Mouse (Mus musculus): ENCODE measurements around the gene Hist1h2bh. TPM values are rescaled to one million over a fixed set of nuclear protein-coding genes. Genes with fewer than 3 reads are reported as not detected.
"Not testable (repeated sequence)": the region's sequence is repeated elsewhere in the genome, so short reads cannot be mapped to it uniquely, and the experiment has no call there.

Hist1h2bh gene
- polyA plus RNA-seq, 1 experiment from 2014 or later = 1.9 TPM

DNA sequence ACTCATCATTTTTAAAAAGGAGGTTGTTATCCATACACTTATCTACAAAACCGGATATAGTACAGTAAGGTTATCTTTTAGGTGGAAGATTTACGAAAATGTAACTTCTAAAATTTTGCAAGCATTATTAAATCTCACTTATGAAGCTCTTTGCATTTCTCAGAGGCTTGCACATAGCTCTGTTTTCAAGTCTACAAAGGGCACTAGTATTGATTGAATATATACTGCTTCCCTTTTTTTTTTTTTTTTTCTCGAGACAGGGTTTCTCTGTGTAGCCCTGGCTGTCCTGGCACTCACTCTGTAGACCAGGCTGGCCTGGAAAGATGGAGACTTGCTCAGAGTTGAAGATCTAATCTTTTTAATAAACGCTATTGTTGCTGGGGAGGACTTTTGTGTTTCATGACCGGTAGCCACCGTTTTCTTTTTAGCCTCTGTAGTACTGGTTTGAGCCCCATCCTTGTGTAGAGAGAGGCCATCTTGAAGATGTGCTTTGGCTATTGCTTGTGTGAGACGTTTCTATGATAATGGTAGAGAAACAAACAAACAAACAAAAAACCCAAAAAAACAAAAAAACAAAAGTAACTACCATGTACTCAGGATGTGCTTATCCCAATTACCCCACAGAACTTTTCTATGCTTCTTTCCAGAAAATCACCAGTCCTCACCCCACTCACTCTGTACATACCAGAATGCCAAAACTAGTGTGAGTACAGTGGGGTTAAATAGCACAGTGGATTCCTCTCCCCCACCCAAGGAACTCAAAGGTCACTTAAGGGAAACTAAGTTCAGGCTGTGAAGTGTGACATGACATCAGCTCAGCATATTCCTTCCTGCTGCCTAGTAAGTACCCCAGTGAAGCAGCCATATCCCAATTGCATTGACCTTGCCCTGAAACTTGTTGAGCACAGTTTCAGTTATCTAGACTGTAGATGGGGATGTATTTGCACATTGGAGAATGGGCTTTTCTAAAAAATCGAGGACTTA is 9.0 kb upstream of the Hist1h2bh start:
- DNase-seq (ENCODE audit: low spot score) = no peak

DNA sequence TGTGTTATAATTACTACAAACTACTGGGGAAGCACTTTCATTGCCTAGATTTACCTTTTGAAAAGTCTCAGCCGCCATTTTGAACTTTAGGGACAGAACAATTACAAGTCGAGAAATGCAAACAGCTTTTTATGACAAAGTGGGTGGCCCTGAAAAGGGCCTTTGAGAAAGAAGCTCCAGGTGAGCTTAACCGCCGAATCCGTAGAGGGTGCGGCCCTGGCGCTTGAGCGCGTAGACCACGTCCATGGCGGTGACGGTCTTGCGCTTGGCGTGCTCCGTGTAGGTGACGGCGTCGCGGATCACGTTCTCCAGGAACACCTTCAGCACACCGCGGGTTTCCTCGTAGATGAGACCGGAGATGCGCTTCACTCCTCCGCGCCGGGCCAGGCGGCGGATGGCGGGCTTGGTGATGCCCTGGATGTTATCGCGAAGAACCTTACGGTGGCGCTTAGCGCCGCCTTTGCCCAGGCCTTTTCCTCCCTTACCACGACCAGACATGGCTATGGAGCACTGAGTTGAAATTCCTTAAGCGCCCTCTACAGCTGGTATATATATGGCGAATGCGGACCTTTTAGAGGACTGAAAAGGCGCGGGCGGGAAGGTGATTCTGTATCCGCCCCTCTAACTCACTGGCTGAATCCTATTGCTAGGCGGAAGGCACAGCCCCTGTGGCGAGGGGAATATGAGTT is 8.1 kb upstream of the Hist1h2bh start, which contains the start of gene Hist1h4f:
TSS of gene Hist1h4f (minus strand) at position 503 of the 689 bp plus-strand sequence.
- DNase-seq (ENCODE audit: low spot score) = peak; percentile 93

DNA sequence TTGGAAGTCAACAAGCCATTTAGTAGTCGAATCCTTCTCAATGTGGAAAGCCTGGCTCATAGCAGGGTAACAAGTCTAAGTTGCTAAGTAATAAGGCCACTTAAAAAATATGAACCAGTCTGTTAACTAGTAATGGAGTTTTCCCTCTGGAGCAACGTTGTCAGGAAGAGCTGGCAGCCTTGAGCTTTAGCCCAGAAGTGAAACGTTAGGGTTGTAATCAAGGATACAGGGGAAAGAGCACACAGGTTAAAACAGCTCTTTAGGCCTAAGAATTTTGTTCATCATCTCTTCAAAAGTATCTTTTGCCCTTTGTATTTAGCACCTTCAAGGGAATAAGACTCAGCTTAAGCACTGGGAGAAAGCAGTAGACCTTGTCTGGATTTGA is 7.6 kb upstream of the Hist1h2bh start:
- peak; percentile 33 for DNase-seq (ENCODE audit: low spot score)

DNA sequence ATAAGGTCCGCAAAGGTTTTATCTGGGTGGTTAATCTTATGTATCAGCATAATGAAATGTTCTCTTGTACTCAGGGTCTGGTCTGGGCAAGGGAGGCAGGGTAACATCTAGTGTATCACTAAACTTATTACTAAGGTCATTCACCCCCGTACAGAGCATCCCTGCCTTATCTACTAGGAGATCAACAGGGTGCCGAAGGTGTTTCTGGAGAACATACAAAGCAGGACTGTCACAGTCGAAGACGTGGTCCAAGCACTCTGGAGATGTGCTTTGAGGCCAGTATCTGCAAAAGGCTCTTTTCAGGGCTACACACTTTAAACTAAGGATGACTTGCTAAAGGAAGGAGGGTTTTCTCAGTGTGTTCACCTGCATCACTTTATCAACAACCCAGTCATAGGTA is 3.5 kb upstream of the Hist1h2bh start:
- no peak for DNase-seq (ENCODE audit: low spot score)

DNA sequence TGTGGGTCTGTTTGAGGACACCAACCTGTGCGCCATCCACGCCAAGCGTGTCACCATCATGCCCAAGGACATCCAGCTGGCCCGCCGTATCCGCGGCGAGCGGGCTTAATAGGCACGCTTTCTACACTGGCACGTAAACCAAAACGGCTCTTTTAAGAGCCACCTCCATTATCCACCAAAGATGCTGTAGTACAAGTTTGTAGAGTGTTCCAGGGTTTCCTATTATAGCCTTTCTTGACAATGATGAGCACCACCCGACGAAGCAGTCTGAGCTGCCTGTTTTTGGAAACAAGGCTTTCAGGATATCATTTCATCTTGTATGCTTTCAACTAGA is 1.6 kb upstream of the Hist1h2bh start:
- DNase-seq (ENCODE audit: low spot score) = not testable (repeated sequence)

DNA sequence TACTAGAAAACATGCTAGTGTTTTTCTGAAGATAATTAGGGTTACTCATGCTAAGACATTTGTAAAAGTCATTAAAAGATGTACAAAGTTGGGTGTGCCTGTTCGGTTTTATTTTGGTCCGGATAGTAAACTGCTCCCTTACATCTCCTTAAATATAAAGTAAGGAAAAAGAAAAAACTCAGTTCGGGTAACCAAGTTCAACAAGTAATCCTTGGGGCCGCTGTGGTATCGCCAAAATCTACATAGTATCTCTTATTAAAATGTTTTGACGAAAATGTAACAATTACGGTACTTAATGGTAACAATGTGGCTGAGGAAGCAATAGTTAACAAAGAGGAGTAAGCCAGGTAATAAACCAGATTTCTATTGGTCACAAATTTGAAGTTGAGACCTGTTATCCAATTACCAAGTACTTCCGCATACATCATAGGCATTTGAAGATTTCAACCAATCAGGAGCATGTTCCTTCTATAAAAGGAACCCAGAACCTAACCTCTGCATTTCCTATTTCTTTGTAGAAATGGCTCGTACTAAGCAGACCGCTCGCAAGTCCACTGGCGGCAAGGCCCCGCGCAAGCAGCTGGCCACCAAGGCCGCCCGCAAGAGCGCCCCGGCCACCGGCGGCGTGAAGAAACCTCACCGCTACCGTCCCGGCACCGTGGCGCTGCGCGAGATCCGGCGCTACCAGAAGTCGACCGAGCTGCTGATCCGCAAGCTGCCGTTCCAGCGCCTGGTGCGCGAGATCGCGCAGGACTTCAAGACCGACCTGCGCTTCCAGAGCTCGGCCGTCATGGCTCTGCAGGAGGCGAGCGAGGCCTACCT is 984 bp upstream of the Hist1h2bh start, which contains the start of gene Hist1h3f:
TSS of gene Hist1h3f (plus strand) at position 88 of the 822 bp plus-strand sequence.
- peak; percentile 95 for DNase-seq (ENCODE audit: low spot score)

DNA sequence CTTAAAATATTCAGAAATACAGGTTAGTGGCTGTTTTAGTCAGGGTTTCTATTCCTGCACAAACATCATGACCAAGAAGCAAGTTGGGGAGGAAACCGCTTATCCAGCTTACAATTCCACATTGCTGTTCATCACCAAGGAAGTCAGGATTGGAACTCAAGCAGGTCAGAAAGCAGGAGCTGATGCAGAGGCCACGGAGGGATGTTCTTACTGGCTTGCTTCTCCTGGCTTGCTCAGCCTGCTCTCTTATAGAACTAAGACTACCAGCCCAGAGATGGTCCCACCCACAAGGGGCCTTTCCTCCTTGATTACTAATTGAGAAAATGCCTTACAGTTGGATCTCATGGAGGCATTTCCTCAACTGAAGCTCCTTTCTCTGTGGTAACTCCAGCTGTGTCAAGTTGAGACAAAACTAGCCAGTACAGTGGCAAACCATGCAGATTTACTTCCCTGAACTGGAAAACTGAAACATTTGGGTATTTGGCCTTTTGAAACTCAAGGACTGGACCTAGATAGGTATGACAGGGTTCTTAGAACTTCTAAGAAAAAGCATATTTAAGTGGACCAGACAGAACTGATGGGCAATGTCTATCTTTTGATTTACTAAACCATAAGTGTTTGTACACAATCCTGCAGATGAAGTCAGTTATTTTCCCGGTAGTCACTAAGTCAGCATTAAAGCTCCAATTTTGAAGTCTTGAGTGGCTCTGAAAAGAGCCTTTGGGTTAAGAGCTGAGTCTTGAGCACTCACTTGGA is 789 bp downstream of the Hist1h2bh start:
- DNase-seq (ENCODE audit: low spot score) = peak; percentile 40

DNA sequence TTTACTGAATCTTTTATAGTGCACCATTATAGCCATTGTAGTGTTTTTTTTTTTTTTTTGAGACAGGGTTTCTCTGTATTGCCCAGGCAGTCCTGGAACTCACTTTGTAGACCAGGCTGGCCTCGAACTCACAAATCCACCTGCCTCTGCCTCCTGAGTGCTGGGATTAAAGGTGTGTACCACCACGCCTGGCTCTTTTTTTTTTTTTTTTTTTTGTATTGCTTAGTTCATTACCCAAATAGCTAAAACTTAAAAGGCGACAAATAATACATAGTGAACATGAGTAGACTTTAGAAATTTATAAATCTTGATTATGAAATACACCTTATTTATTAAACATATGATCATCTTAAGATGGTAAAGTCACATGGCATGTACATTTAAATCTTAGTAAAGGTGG is 1.7 kb downstream of the Hist1h2bh start:
- no peak for DNase-seq (ENCODE audit: low spot score)

DNA sequence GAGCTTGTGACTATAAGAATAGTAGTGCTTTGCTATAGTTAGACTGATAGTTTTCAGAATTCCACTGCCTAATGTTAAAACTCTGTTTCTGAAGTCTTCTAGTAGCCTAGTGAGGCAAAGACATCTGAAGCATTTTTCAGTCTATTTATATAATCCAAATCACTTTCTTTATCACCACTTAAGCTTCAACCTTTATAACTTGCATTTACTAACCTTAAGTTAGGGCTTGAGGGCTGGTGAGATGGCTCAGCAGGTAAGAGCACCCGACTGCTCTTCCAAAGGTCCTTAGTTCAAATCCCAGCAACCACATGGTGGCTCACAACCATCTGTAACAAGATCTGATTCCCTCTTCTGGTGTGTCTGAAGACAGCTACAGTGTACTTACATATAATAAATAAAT is 3.4 kb downstream of the Hist1h2bh start:
- DNase-seq (ENCODE audit: low spot score) = not testable (repeated sequence)

DNA sequence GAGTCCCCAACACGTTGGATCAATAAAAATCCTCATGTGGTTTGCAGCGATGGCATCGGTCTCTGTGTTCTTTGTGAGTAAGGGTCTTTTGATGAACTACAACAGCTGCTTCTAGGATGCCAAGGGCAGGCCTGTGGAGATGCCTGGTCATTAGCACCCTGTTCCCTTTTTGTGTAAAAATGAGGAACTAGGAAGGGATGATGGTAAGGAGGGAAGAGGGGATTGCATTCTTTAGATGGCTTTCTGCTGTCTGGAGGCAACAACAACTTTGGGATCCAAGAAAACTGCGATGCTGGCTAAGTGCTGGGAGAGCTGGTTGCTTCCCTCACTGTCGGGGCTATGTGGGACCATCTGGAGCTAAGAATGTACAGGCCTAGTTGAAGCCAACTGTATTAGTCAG is 4.9 kb downstream of the Hist1h2bh start:
- DNase-seq (ENCODE audit: low spot score) = no peak

DNA sequence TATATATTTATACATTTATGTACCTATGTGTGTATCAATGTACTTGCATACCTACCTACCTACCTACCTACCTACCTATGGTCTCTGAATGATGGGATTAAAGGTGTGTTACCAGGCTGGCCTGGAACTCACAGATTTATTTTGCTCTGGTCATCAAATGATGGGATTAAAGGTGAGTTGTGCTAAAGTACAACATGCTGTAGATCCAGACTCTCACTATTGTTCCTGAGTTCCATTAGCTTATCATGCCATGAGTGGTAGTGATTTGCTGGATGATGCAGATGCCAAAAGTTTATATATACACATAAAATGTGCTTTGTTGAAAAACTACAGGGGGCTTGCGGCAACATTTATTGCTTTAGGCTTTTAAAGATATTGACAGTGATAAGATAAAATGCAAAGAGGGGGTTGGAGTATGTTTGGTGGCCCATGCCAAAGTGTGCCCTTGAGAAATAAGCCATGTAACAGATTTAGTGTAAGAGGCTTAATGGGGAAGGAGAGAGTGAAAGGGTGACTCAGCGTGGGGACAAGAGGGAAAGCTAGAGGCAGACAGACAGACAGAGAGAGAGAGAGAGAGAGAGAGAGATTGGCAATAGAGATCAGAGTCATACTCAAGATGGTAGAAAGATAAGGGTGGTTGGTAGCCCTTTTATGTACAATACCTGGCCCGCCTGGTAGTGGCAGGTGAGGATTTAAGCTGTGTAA is 6.0 kb downstream of the Hist1h2bh start:
- DNase-seq (ENCODE audit: low spot score) = no peak

DNA sequence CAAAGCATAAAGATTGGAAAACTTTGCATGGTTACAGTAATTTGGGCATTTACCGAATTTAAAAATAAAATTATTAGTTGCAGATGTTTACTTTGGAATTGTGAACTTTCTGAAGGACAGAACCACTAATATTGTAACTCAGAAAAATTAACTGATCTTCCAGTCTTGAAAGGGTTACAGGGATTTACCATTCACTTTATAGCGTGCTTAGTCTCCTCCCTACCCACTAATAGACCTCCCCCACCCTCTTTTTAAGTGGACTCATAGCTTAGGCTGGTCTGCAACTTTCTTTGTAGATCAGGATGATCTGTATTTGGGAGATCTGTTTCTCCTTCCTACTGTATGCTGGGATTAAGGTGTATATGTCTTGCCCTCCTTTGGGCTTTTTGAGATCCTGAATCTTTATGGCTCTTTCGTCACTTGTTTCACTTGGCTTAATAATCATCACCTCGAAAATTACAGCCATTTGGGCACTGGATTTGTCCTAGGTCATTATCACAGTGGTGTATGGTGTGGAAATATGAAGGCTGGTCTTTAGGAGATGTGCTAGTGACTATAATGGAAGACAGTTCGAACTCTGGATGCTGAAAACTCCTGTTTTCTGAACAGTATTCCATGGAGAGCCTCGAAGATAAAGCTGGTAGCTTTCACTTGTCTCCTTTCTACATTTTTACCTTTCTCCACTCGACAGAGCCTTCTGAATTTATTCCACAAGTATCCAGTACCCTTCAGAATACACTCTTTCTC is 6.9 kb downstream of the Hist1h2bh start:
- no peak for DNase-seq (ENCODE audit: low spot score)

DNA sequence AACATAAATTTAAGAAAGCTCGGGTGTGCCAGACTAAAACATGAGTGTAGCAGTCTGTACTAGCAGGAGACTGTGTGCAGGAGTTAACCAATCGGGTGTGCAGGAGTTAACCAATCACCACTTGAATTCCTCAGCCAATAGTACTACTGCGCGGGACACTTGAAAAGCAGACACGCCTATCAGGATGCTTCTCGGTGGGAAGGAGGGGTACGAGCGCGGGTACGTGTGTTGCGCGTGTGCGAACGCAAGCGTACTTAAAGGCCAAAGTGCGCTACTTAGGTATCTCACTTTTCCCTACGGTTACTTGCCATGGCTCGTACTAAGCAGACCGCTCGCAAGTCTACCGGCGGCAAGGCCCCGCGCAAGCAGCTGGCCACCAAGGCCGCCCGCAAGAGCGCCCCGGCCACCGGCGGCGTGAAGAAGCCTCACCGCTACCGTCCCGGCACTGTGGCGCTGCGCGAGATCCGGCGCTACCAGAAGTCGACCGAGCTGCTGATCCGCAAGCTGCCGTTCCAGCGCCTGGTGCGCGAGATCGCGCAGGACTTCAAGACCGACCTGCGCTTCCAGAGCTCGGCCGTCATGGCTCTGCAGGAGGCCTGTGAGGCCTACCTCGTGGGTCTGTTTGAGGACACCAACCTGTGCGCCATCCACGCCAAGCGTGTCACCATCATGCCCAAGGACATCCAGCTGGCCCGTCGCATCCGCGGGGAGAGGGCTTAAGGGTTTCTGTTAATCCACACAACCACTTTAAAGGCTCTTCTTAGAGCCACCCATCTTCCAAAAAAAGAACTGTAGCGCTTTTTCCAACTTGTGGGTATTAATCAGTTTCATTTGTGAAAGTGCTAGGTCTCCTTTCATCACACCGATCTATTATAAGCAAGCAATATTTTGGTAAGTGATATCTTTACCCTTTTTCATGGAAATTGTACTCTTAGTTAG is 7.8 kb downstream of the Hist1h2bh start, which contains the start of gene Hist1h3g:
TSS of gene Hist1h3g (plus strand) at position 286 of the 939 bp plus-strand sequence.
- DNase-seq (ENCODE audit: low spot score) = peak; percentile 96

DNA sequence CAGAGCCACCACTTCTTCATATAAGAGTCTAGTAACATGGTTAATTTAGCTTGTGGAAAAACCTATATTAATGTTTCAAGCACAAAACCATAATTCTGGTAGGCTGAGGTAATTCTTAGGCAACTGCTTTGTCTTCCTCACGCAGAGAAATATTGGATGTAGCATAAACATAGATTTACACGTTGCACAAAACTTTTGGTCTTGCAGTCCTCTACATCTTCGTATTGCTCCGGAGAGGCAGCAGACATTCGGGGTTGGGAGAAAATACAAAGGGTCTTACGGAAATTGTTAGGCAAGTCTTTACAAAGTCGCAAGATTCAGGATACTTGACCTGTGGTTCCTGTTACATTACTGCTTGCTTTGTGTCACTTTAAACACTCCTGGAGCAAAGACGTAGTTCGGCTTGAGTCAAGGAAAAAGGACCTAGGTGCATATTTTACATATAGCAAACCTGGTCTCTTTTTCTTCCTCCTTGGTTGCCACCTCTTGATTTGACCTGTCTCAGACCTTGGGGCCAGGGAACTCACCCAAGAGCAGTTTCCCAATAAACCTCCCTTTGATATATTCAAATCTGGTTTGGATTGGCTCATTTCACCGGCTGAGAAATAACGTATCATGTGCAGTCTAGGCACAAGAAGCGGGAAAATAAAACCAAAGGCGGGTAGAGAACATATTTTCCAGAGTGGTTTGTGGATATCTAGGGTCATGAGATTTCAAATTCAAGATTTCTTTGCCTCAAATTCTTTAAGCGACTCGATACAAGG is 8.6 kb downstream of the Hist1h2bh start:
- peak; percentile 39 for DNase-seq (ENCODE audit: low spot score)

DNA sequence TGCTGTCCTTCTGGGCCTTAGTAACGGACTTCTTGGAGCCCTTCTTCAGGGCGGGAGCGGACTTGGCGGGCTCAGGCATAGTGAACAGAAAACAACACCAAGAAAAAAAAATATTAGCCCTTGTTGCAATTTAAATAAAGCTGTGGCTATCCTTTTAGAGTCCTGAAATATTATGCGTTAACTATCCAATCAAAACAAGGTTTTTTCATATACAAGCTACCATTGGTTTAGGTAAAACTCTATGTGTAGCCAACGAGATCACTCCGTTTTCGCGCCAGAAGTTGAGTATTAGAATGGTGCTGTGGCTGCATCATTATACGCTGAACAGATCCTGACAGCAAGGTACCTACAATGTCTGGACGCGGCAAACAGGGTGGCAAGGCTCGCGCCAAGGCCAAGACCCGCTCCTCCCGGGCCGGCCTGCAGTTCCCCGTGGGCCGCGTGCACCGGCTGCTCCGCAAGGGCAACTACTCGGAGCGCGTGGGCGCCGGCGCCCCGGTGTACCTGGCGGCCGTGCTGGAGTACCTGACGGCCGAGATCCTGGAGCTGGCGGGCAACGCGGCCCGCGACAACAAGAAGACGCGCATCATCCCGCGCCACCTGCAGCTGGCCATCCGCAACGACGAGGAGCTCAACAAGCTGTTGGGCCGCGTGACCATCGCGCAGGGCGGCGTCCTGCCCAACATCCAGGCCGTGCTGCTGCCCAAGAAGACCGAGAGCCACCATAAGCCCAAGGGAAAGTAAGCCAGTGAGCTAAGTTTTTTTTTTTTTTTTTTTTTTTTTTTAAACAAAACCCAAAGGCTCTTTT is 9.4 kb downstream of the Hist1h2bh start, which contains the start of gene Hist1h2af:
TSS of gene Hist1h2af (plus strand) at position 347 of the 808 bp plus-strand sequence.
- peak; percentile 87 for DNase-seq (ENCODE audit: low spot score)
